Mouse (Mus musculus): ENCODE results near the gene Zfp11. TPM values are rescaled to one million over a fixed set of nuclear protein-coding genes. Genes with fewer than 3 reads are reported as not detected.
"Not testable (repeated sequence)": the region's sequence is repeated elsewhere in the genome, so short reads cannot be mapped to it uniquely, and the experiment has no call there.

The Zfp11 gene
- polyA plus RNA-seq, 1 experiment from 2014 or later, result 2.9 TPM

GRCm38 (mm10) chr5:129700506-129700905 is 30.6 kb upstream of the Zfp11 start:
- ATAC-seq (replicated peaks; ENCODE audit: low FRiP score, low read depth), result no peak
- H3K9ac ChIP-seq (ENCODE audit: low read depth, low read length), result no peak overlapping the region
- H3K9me3 ChIP-seq (replicated peaks; ENCODE audit: low read length), result no peaks in the 10 kb centered on the region
- no peak for DNase-seq (ENCODE audit: low spot score)
- no peaks in the 10 kb centered on the region for H3K27me3 ChIP-seq (ENCODE audit: insufficient read depth, low read length)
- no peaks in the 10 kb centered on the region for H3K36me3 ChIP-seq (ENCODE audit: insufficient read depth, low read length)
- H3K4me3 ChIP-seq (replicated peaks; ENCODE audit: low read depth, low read length), result no peak overlapping the region
- WGBS, result 52% methylated on average over 2 of the region's 2 CpGs
- H3K4me2 ChIP-seq (ENCODE audit: low read length), result no peak overlapping the region
- no peak overlapping the region for H3K27ac ChIP-seq
- TF ChIP-seq CTCF (IDR thresholded peaks at IDR 0.05; ENCODE audit: low read depth), result no peak
- no peaks in the 10 kb centered on the region for H3K4me1 ChIP-seq (replicated peaks; ENCODE audit: insufficient read depth, low read length)

GRCm38 (mm10) chr5:129690528-129690927 is 20.6 kb upstream of the Zfp11 start:
- H3K4me3 ChIP-seq (replicated peaks; ENCODE audit: low read depth, low read length), result no peak overlapping the region
- H3K36me3 ChIP-seq (ENCODE audit: insufficient read depth, low read length), result no peaks in the 10 kb centered on the region
- TF ChIP-seq CTCF (IDR thresholded peaks at IDR 0.05; ENCODE audit: low read depth), result no peak
- no peak overlapping the region for H3K9ac ChIP-seq (ENCODE audit: low read depth, low read length)
- no peak for DNase-seq (ENCODE audit: low spot score)
- H3K4me1 ChIP-seq (replicated peaks; ENCODE audit: insufficient read depth, low read length), result no peaks in the 10 kb centered on the region
- WGBS, result 66% methylated on average over 3 of the region's 3 CpGs
- no peak overlapping the region for H3K27ac ChIP-seq
- no peaks in the 10 kb centered on the region for H3K9me3 ChIP-seq (replicated peaks; ENCODE audit: low read length)
- no peak for ATAC-seq (replicated peaks; ENCODE audit: low FRiP score, low read depth)
- H3K4me2 ChIP-seq (ENCODE audit: low read length), result no peak overlapping the region
- no peaks in the 10 kb centered on the region for H3K27me3 ChIP-seq (ENCODE audit: insufficient read depth, low read length)

GRCm38 (mm10) chr5:129687621-129688020 is 17.7 kb upstream of the Zfp11 start:
- no peak for TF ChIP-seq CTCF (IDR thresholded peaks at IDR 0.05; ENCODE audit: low read depth)
- 73% methylated on average over 7 of the region's 7 CpGs for WGBS

GRCm38 (mm10) chr5:129685141-129685540 is 15.2 kb upstream of the Zfp11 start:
- not testable (repeated sequence) for ATAC-seq (replicated peaks; ENCODE audit: low FRiP score, low read depth)
- 84% methylated on average over 5 of the region's 5 CpGs for WGBS

More at GRCm38 (mm10) chr5:129687621-129688020, 17.7 kb upstream of the Zfp11 start:
- DNase-seq (ENCODE audit: low spot score) (no peak), ATAC-seq (replicated peaks; ENCODE audit: low FRiP score, low read depth) (no peak)
- Histone ChIP-seq H3K36me3 (ENCODE audit: insufficient read depth, low read length) (no peaks in the 10 kb centered on the region), H3K4me1 (replicated peaks; ENCODE audit: insufficient read depth, low read length) (no peaks in the 10 kb centered on the region), H3K9ac (ENCODE audit: low read depth, low read length) (no peak overlapping the region), H3K4me2 (ENCODE audit: low read length) (no peak overlapping the region), H3K27ac (no peak overlapping the region), H3K4me3 (replicated peaks; ENCODE audit: low read depth, low read length) (no peak overlapping the region), H3K27me3 (ENCODE audit: insufficient read depth, low read length) (no peaks in the 10 kb centered on the region), H3K9me3 (replicated peaks; ENCODE audit: low read length) (no peaks in the 10 kb centered on the region)

GRCm38 (mm10) chr5:129669453-129670035 is 355 bp downstream of the Zfp11 start:
- WGBS, result under 1% methylated on average over 31 of the region's 31 CpGs
- TF ChIP-seq CTCF (IDR thresholded peaks at IDR 0.05; ENCODE audit: low read depth), result no peak
- H3K36me3 ChIP-seq (ENCODE audit: insufficient read depth, low read length), result no peaks in the 10 kb centered on the region
- H3K9me3 ChIP-seq (replicated peaks; ENCODE audit: low read length), result no peaks in the 10 kb centered on the region
- peak overlapping the region; percentile 92 for H3K9ac ChIP-seq (ENCODE audit: low read depth, low read length)
- DNase-seq (ENCODE audit: low spot score), result peak; percentile 31
- H3K4me1 ChIP-seq (replicated peaks; ENCODE audit: insufficient read depth, low read length), result 0 out of 2 replicates have a peak, but pooled peaks cover 5% of the 10 kb centered on the region
- no peaks in the 10 kb centered on the region for H3K27me3 ChIP-seq (ENCODE audit: insufficient read depth, low read length)
- ATAC-seq (replicated peaks; ENCODE audit: low FRiP score, low read depth), result peak; percentile 75
- H3K27ac ChIP-seq, result peak overlapping the region; percentile 76
- H3K4me2 ChIP-seq (ENCODE audit: low read length), result peak overlapping the region; percentile 79
- H3K4me3 ChIP-seq (replicated peaks; ENCODE audit: low read depth, low read length), result peak overlapping the region; percentile 88

More at GRCm38 (mm10) chr5:129685141-129685540, 15.2 kb upstream of the Zfp11 start:
- not testable (repeated sequence) for H3K27ac ChIP-seq; H3K9me3 ChIP-seq (replicated peaks; ENCODE audit: low read length); H3K36me3 ChIP-seq (ENCODE audit: insufficient read depth, low read length); H3K4me1 ChIP-seq (replicated peaks; ENCODE audit: insufficient read depth, low read length); H3K27me3 ChIP-seq (ENCODE audit: insufficient read depth, low read length); H3K9ac ChIP-seq (ENCODE audit: low read depth, low read length); DNase-seq (ENCODE audit: low spot score); H3K4me3 ChIP-seq (replicated peaks; ENCODE audit: low read depth, low read length); H3K4me2 ChIP-seq (ENCODE audit: low read length)

DNA sequence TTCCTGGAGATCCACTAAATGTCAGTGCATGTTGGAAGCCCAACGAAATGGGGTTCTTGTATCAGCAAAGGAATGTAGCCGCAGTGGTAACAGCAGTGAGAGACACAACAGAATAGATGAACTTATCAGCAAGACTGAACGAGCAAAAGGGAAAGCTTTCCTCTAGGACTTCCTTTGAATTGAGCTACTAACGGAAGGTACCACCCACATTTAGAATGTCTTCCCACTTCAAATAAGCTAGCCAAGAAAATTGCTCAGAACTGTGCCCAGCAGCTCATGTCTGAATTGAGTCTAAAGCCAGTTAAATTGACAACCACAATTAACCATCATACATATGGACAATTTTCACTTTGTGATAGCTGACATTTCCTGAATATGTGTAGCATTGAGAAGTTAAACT is 2.0 kb downstream of the Zfp11 start:
- 90% methylated on average over 4 of the region's 4 CpGs for WGBS
- Histone ChIP-seq H3K4me2 (ENCODE audit: low read length) (no peak overlapping the region), H3K27ac (no peak overlapping the region), H3K9me3 (replicated peaks; ENCODE audit: low read length) (no peaks in the 10 kb centered on the region), H3K9ac (ENCODE audit: low read depth, low read length) (no peak overlapping the region), H3K27me3 (ENCODE audit: insufficient read depth, low read length) (no peaks in the 10 kb centered on the region), H3K4me1 (replicated peaks; ENCODE audit: insufficient read depth, low read length) (0 out of 2 replicates have a peak, but pooled peaks cover 5% of the 10 kb centered on the region), H3K36me3 (ENCODE audit: insufficient read depth, low read length) (no peaks in the 10 kb centered on the region), H3K4me3 (replicated peaks; ENCODE audit: low read depth, low read length) (no peak overlapping the region)
- DNase-seq (ENCODE audit: low spot score), result no peak
- ATAC-seq (replicated peaks; ENCODE audit: low FRiP score, low read depth), result no peak
- TF ChIP-seq CTCF (IDR thresholded peaks at IDR 0.05; ENCODE audit: low read depth), result no peak

Measured in kidney, postnatal 0 days (tissue).